25 mouse cellular contexts compared by ENCODE assay signal in the genomic region with DNA sequence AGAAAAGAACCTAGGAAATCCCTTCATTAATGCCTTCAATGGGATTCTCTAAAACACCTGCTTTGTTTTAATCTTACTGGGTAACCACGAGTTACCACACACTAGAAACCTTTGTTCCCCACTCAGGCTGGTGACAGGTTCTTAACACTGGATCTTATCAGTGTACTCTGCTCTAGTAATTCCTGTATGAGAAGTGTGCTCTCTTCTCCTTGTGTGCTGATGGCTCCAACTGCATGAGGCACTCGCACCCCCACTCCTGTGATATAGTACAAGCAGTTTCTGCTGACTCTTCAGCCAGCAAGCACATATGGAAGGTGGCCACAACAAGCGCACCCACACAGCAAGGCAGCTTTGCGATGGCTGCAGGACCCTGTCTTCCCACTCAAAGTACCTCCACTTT. TPM values are rescaled to one million over a fixed set of nuclear protein-coding genes. Genes with fewer than 3 reads are reported as not detected.
"Had no signal": no experiment of that assay in that cellular context is flagged by ENCODE, and none has a peak within 500 bp of the region (broad histone marks: within the 10 kb centered on the region; RNA-seq: fewer than 3 reads in every experiment).

No protein-coding gene starts in this region.

- DNase-seq: liver, postnatal 0 days; lung, adult 2 months; lung, postnatal 14 days; lung, postnatal 36 days; right cerebral cortex, postnatal 14 days; spleen, adult 18-20 months; thymus, adult 18-20 months; thymus, postnatal 14 days; thymus, postnatal 36 days had no signal

- H3K27ac ChIP-seq: liver, embryonic 15.5 days; lung, embryonic 15.5 days; macrophage; midbrain, embryonic 13.5 days; midbrain, embryonic 15.5 days; neural tube, embryonic 12.5 days had no signal

- H3K27me3 ChIP-seq: liver, embryonic 15.5 days; lung, embryonic 15.5 days; megakaryocyte, embryonic 14.5 days; midbrain, embryonic 13.5 days; midbrain, embryonic 15.5 days; neural tube, embryonic 12.5 days had no signal

- H3K9me3 ChIP-seq: liver, embryonic 15.5 days; lung, embryonic 15.5 days; midbrain, embryonic 13.5 days; midbrain, embryonic 15.5 days; neural tube, embryonic 12.5 days had no signal

- ATAC-seq: liver, postnatal 0 days; lung, postnatal 0 days; midbrain, embryonic 13.5 days; midbrain, embryonic 15.5 days had no signal

- H3K4me1 ChIP-seq: liver, embryonic 15.5 days; lung, embryonic 15.5 days; midbrain, embryonic 13.5 days; midbrain, embryonic 15.5 days; neural tube, embryonic 12.5 days had no signal

- H3K4me2 ChIP-seq: liver, embryonic 15.5 days; lung, embryonic 15.5 days; midbrain, embryonic 11.5 days; midbrain, embryonic 13.5 days; midbrain, embryonic 15.5 days; neural tube, embryonic 12.5 days had no signal

- H3K4me3 ChIP-seq: liver, embryonic 15.5 days; lung, embryonic 15.5 days; megakaryocyte, embryonic 14.5 days; midbrain, embryonic 13.5 days; midbrain, embryonic 15.5 days; neural tube, embryonic 12.5 days had no signal

- H3K9ac ChIP-seq: liver, embryonic 15.5 days; liver, postnatal 0 days; lung, embryonic 15.5 days; midbrain, embryonic 13.5 days; midbrain, embryonic 15.5 days; neural tube, embryonic 12.5 days had no signal

RNA-seq across cellular contexts. Expression of a gene that starts 24.8 kb away (rescaled TPM):
- total RNA-seq: megakaryocyte progenitor cell, adult 5-6 weeks; neutrophil, adult 5-6 weeks had no signal
- polyA plus RNA-seq: liver, embryonic 15.5 days; liver, postnatal 0 days had no signal

RNA-seq across cellular contexts. Expression of a gene that starts 28.1 kb away (rescaled TPM):
- total RNA-seq: megakaryocyte progenitor cell, adult 5-6 weeks; midbrain, postnatal 0 days; monocyte, adult 5-6 weeks; neutrophil, adult 5-6 weeks had no signal
- polyA plus RNA-seq: liver, embryonic 15.5 days; lung, adult 2 months; macrophage; midbrain, embryonic 11.5 days; midbrain, embryonic 15.5 days; neural tube, embryonic 14.5 days; stomach, embryonic 14.5 days; urinary bladder, adult 2 months had no signal
